Mouse (Mus musculus): ENCODE measurements around the gene Olfr745.

Olfr745 gene

DNA sequence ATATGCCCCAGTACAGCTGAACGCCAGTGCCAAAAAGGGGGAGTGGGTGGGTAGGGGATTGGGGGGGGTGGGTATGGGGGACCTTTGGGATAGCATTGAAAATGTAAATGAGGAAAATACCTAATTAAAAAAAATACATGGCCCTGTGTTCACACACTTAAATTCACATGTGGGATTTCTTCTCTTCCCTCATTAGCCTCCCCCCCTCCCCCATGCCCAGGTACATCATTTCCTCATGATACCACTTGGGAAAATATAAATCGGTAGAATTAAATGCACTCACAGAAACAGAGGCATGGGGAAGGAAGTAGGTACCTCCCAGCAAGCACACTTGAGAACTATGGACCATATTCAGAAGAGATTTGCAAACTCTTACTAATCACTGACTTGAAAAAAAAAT, at the start of gene Olfr745:
Olfr745 (plus strand) TSS at position 301 of the 400 bp plus-strand sequence.
- POLR2A ChIA-PET, result interaction anchor here in 1 of 4 experiments (0.7 kb wide), 1 partner anchor 314 kb away, joined by 10 read pairs; no protein-coding TSS in a partner anchor
- CTCF ChIA-PET, result no interaction called here

- CTCF ChIA-PET, result no interaction called here
- POLR2A ChIA-PET, result no interaction called here
Measured at GRCm38 (mm10) chr14:50614579-50614978, 24.6 kb upstream of the Olfr745 start, which contains the start of gene Olfr744. Gene Olfr744 (plus strand): TSS chr14:50614879.

GRCm38 (mm10) chr14:50646783-50647182, 7.6 kb downstream of the Olfr745 start, which contains the start of gene Olfr746:
Gene Olfr746 (plus strand): TSS chr14:50647083.
- CTCF ChIA-PET, result no interaction called here
- POLR2A ChIA-PET, result no interaction called here

GRCm38 (mm10) chr14:50693106-50693505, 53.9 kb downstream of the Olfr745 start, which contains the start of gene Olfr747:
Gene Olfr747 (minus strand): TSS chr14:50693206.
- ChIA-PET CTCF (interaction anchor here in 1 of 4 experiments (0.6 kb wide), 1 partner anchor 1929 kb away, joined by 3 read pairs; no protein-coding TSS in a partner anchor), POLR2A (no interaction called here)

Data from embryonic stem cell, embryonic (primary cell).